Mouse (Mus musculus): ENCODE results near the gene Gm3250.
"Not testable (repeated sequence)": the region's sequence is repeated elsewhere in the genome, so short reads cannot be mapped to it uniquely, and the experiment has no call there.

DNA sequence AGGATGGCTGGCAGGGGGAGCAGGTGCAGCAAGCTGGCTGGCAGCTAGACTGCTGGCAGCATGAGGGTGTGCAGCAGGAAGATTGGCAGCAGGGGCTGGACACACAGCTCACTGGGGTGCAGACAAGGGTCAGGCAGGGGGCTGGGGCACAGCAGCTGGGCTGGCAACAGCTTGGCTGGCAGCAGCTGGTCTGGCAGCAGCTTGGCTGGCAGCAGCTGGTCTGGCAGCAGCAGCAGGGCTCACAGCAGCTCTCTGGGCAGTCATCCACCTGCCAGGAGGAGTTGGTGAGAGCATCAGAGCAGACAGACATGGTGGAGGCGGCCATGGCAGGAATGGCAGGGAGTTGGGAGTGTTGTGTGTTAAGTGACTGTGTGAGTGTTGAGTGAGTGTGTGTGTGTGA lies 5.5 kb upstream of the Gm3250 start, which contains the start of gene Gm7137:
- TF ChIP-seq EP300, CTCF (IDR thresholded peaks at IDR 0.05; ENCODE audit: low read depth): not testable (repeated sequence)

All from liver, postnatal 0 days (tissue).